Mouse (Mus musculus): ENCODE data around the gene Gtpbp3. TPM values are rescaled to one million over a fixed set of nuclear protein-coding genes. Genes with fewer than 3 reads are reported as not detected.

Gene Gtpbp3
- total RNA-seq, 2 experiments from 2014 or later: 5.9 to 26.5 TPM

DNA sequence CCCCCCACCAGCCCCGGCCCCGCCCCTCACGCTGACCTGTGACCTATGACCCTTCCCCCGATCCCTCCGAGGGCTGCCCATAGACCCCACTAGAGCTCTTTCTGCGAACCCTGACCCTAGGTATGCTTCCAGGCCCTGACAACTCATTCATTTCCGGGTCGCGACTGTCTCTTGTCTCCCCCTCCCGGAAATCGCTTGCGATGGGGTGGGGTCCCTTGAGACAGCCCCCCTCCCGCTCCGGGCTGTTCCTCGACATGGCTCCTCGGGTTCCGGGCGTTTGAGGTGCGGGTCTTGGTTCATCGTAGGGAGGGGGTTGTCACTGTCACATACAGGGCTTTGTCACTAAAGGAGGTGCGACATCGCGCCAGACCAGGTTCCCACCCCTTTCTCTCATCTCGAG is 18.5 kb upstream of the Gtpbp3 start:
- ATAC-seq (replicated peaks; ENCODE audit: poor library complexity): no peak

- no peak for ATAC-seq (replicated peaks; ENCODE audit: poor library complexity)
These were observed 17.6 kb upstream of the Gtpbp3 start for GRCm38 (mm10) chr8:71470146-71470912.

- ATAC-seq (replicated peaks; ENCODE audit: poor library complexity): no peak
These were observed 17.0 kb upstream of the Gtpbp3 start for GRCm38 (mm10) chr8:71470913-71471255.

- no peak for ATAC-seq (replicated peaks; ENCODE audit: poor library complexity)
These were observed 16.0 kb upstream of the Gtpbp3 start for GRCm38 (mm10) chr8:71471861-71472260.

GRCm38 (mm10) chr8:71472601-71473386 is 15.1 kb upstream of the Gtpbp3 start:
- no peak for ATAC-seq (replicated peaks; ENCODE audit: poor library complexity)

DNA sequence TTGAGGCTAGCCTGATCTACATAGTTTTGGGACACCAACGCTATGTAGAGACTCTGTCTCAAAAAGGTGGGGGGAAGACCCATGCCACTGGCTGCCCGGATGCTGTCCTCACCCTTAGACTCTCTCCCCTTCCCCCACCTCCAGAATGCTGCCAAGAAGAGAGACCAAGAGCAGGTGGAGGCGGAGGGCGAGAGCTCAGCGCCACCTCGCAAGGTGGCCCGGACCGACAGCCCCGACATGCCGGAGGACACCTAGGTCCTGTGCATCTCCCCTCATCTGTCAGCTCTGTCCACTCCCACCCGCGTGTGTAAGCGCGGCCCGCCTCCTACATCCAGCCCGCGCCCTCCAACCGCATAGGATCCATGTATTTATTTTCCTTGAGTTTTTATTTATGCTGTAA is 13.6 kb upstream of the Gtpbp3 start:
- no peak for ATAC-seq (replicated peaks; ENCODE audit: poor library complexity)

DNA sequence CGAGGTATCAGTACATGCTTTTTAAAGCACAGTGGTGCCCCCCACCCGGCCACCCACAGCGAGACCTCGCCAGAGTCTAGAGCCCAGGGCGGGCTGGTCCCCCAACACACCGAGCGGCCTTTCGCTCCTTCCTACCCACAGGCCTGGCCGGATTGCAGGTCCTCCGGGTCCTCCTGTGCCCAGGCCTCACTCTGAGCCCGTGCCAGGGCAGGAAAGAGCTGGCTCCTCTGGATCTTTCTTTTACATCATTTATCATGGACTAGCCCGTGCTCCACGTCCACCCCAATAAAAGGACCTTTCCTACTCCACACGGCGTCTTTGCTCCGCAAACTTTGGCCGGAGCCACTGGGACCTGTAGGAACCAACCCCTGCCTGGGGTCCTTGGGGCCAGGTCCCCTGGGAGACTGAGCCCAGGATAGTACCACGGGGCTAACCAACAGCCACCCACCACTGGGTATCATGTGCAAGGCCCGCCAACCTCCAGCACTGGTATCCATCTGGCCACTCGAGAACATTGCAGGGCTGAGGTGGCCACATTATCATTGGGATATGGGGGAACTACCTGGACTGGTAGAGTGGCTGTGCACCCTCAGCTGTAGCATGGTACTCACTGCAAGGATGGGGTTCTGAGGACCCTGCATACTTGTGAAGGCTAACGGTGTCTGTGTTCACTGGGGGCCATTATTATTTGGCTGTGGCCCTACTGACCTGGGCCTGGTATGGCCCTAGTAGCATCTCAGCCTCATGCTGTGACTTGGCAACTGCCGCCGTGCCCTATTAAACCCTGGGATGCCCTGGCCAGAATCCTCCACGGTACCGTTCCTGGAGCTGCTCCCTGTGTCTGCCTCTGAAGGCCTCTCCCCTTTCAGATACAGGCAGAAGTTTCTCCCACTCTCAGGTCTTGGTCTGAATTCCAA is 12.9 kb upstream of the Gtpbp3 start:
- ATAC-seq (replicated peaks; ENCODE audit: poor library complexity): no peak

DNA sequence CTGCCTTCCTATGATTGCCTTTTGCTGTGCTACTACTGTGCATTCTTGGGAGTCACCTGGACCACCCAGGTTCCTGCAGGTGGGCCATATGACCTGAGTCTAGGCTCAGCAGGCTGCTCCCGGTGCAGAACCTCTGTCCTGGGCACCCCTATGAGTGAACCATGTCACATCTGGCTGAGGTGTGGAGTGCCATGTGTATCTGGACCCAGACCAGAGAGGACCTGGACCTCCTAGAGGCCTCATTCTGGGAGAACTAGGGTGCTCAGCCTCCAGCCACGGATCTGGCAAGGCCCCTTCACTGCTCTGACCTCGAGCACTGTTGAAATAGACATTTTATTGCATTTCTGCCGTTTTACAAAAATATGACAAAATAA is 12.2 kb upstream of the Gtpbp3 start:
- ATAC-seq (replicated peaks; ENCODE audit: poor library complexity): no peak

GRCm38 (mm10) chr8:71476099-71476940 is 11.6 kb upstream of the Gtpbp3 start:
- peak; percentile 67 for ATAC-seq (replicated peaks; ENCODE audit: poor library complexity)

DNA sequence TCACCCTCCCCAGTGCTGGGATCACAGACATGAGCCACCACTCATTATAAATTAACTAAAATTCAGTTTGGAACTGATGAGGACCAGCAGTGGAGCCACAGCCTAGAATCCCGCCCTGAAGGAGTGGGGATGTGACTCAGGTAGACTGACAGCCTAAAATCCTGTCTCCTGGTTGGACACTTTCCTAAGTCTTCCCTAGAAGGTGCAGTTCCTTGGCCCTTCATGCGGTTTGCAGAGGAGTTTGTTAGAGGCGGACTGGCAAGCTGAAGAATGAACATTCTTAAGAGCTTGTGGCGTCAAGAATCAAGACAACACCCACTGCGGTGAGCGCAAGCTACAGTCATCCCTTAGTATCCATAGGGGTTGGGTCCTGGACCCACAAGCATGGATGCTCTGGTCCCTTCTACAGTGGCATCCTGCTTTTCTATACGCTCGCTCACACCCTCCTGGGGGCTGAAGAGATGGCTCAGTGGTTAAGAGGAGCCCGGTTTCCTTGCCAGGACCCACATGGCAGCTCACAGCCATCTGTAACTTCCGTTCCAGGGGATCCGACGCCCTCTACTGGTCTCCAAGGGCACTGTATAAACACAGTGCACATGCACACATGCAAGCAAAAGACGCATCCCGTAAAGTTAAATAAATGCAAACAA is 10.6 kb upstream of the Gtpbp3 start:
- peak; percentile 50 for ATAC-seq (replicated peaks; ENCODE audit: poor library complexity)

GRCm38 (mm10) chr8:71478943-71479342 is 9.0 kb upstream of the Gtpbp3 start:
- no peak for ATAC-seq (replicated peaks; ENCODE audit: poor library complexity)

DNA sequence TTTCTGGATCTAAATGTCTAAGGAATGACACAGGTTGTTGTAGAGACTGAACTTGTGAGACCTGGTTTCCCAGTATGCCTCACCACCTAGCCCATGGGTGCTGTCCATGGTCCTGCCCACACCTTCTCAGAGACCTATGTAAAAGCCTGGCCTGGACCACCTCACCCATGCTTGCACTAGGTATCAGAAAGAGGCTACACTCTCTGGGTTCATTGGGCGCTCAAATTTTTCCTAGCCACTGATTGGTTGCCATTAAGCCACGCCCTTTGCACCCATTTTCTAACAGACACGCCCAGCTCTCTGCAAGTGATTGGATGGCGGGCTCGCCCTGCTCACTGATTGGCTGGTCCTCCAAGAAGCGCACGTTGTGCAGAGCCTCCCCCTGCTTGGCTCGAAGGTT is 4.0 kb upstream of the Gtpbp3 start:
- peak; percentile 43 for ATAC-seq (replicated peaks; ENCODE audit: poor library complexity)

GRCm38 (mm10) chr8:71484736-71485135 is 3.2 kb upstream of the Gtpbp3 start:
- no peak for ATAC-seq (replicated peaks; ENCODE audit: poor library complexity)

DNA sequence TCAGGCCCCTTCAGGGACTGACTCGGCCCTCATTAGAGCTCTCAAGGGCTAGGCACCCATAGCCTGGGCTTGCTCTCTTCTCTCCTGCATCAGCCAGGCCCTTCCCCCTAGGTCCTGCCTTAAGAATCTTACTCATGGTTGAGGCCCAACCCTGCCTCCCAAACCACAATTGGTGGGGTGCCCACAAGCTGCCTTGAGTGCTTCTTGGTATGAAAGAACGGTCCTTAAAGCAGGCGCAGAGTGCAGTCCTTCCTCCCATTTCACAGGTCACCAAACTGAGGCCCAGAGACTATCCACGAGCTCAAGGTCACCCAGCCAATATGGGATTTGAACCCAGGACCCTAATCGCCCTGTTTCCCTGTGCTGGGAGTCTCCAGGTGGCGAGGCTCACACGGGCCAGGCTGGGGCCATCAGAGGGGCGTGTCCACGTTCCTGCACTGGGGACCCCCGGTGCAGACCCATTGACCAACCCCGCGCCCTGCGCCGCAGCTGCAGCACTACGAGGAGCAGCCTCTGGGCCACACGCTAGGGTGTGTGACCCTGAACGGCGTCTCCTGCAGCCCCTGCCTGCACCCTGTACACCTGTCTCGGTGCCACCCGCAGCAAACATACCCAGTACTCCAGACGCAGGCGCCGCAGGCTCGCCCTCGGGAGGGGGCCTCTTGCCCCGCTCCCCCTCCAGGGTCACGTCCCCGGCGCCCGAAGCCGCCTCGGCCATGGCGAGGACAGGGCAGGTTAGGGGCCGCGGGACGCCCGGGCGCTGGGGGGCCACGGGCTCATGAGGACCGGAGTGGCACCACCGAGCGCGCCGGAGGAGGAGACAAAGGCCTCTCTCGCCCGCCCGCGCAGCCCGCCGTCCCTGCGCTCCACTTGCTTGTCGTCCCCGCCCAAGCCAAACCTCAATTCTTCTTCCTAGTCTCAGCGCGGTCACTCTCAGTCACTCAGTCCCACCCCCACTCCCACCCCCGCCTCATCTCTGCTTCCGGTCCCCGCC is 2.5 kb upstream of the Gtpbp3 start, which contains the start of gene Ano8:
Gene Ano8 (minus strand): TSS at position 822 of the 994 bp plus-strand sequence.
- ATAC-seq (replicated peaks; ENCODE audit: poor library complexity): peak; percentile 55

- ATAC-seq (replicated peaks; ENCODE audit: poor library complexity): no peak
These were observed 1.8 kb upstream of the Gtpbp3 start for GRCm38 (mm10) chr8:71486136-71486529.

GRCm38 (mm10) chr8:71488454-71488853 is 551 bp downstream of the Gtpbp3 start:
- ATAC-seq (replicated peaks; ENCODE audit: poor library complexity): peak; percentile 85

DNA sequence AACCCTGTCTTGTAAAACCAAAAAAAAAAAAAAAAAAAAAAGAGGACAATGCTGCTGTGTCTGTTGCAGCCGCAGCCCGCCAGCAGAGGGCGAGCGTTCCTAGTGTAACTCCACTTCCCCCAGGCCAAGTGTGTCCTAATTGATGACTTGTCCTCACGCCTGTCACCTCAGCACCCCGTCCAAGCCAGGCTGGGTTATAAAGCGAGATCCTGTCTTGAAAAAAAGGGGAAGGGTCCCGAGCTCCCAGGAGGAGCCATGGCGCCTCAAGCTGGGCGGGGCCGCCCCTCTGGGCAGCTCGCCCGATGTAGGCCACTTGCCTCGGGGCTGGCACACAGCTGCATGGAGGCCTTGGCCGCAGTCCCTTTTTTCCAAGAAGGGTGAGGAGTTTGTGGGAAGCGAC is 7.1 kb downstream of the Gtpbp3 start:
- peak; percentile 97 for ATAC-seq (replicated peaks; ENCODE audit: poor library complexity)

DNA sequence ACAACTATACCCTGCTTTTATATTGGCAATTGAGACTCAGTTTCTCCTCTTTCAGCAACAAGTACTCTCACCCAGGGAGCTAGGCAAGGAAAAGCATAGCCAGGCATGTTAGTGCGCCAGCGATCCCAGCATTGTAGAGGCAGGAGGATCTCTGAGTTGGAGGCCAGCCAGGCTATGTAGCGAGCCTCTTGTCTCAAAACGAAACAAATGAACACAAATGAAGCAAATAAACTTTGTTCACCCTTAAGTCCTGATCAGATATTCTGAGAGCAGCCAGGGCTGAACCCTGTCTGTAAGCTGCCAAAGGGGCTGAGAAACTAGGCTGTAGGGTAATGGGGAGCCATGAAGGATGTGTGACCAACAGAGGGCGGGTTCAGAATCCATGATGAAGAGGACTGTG is 7.9 kb downstream of the Gtpbp3 start:
- no peak for ATAC-seq (replicated peaks; ENCODE audit: poor library complexity)

GRCm38 (mm10) chr8:71496481-71496880 is 8.6 kb downstream of the Gtpbp3 start:
- ATAC-seq (replicated peaks; ENCODE audit: poor library complexity): no peak

All from megakaryocyte progenitor cell, adult 5-6 weeks (primary cell).